Mouse (Mus musculus) kidney, adult 2 months (tissue): ENCODE measurements around the gene Agrp. TPM values are rescaled to one million over a fixed set of nuclear protein-coding genes. Genes with fewer than 3 reads are reported as not detected.

ENCODE experiments used
- DNase-seq: peaks from one replicate; pipeline ENCODE4 v3.0.0; 2021
- H3K27ac ChIP-seq: fragments of 200-500 bp; 2 replicates; pipeline ENCODE4 v1.5.1; 2012; ENCODE audit warnings: low read depth, low read length, control low read depth, inconsistent platforms; ENCODE audit not compliant: insufficient read depth
- H3K27me3 ChIP-seq: fragments of 200-500 bp; replicated peaks from 2 replicates; pipeline ENCODE4 v1.6.1; 2012; ENCODE audit warnings: mild to moderate bottlenecking, moderate library complexity, low read length, inconsistent platforms; ENCODE audit not compliant: control insufficient read depth, insufficient read depth
- H3K36me3 ChIP-seq: fragments of 200-500 bp; 2 replicates; pipeline ENCODE4 v1.6.1; 2012; ENCODE audit warnings: mild to moderate bottlenecking, moderate library complexity, low read length, inconsistent platforms; ENCODE audit not compliant: control insufficient read depth, insufficient read depth
- H3K4me1 ChIP-seq: fragments of 200-500 bp; 2 replicates; pipeline ENCODE4 v1.6.1; 2011; ENCODE audit warnings: low read length; ENCODE audit not compliant: control insufficient read depth, insufficient read depth
- H3K4me3 ChIP-seq: fragments of 200-500 bp; 2 replicates; pipeline ENCODE4 v1.5.1; 2011; ENCODE audit warnings: mild to moderate bottlenecking, low read depth, low read length, control low read depth; ENCODE audit not compliant: insufficient read depth
- CTCF ChIP-seq: fragments of 200-500 bp; conservative IDR thresholded peaks from 2 replicates; pipeline ENCODE4 v1.5.1; 2011; ENCODE audit warnings: low read depth, mild to moderate bottlenecking, control low read depth, low read length, moderate library complexity, mixed read lengths; ENCODE audit not compliant: insufficient read depth, insufficient read length
- POLR2A ChIP-seq: fragments of 200-500 bp; IDR thresholded peaks from one replicate; pipeline ENCODE4 v1.6.1; 2011; ENCODE audit warnings: low read depth, low read length, control low read depth
- WGBS: fragments of 180-500 bp; shearing (Covaris S2); methylation state at CpG from one replicate; pipeline ENCODE4 v1.1.7; 2018; 5-methylcytosine and 5-hydroxymethylcytosine counted together
- polyA plus RNA-seq: library from polyadenylated mRNA; depleted of rRNA; stranded (reverse); fragments of >200 nt; gene quantifications from 2 replicates; pipeline ENCODE4 v1.2.3, GENCODE M21; 2012

Agrp gene
- polyA plus RNA-seq, 1 experiment: 0.13 TPM

- Histone ChIP-seq H3K27me3 (no peaks in the 10 kb centered on the region), H3K27ac (no peak overlapping the region), H3K4me3 (peak overlapping the region; percentile 59), H3K36me3 (no peaks in the 10 kb centered on the region), H3K4me1 (peaks cover 7% of the 10 kb centered on the region; the same call in 1 of the 2 replicates)
- no peak for DNase-seq
- WGBS: 6% methylated on average over 11 of the region's 11 CpGs
- TF ChIP-seq CTCF (no peak), POLR2A (no peak)
These were observed 1.7 kb downstream of the Agrp start for GRCm38 (mm10) chr8:105635481-105635880.

GRCm38 (mm10) chr8:105634771-105635458, 2.3 kb downstream of the Agrp start:
- no peak for TF ChIP-seq POLR2A
- no peak for TF ChIP-seq CTCF
- peaks cover 7% of the 10 kb centered on the region; the same call in 1 of the 2 replicates for H3K4me1 ChIP-seq
- no peak for DNase-seq
- WGBS: 84% methylated on average over 2 of the region's 2 CpGs
- H3K36me3 ChIP-seq: no peaks in the 10 kb centered on the region
- H3K27ac ChIP-seq: no peak overlapping the region
- H3K4me3 ChIP-seq: no peak overlapping the region
- no peaks in the 10 kb centered on the region for H3K27me3 ChIP-seq

- WGBS: 89% methylated on average over 4 of the region's 4 CpGs
- Histone ChIP-seq H3K27ac (no peak overlapping the region), H3K4me3 (no peak overlapping the region), H3K4me1 (no peaks in the 10 kb centered on the region), H3K27me3 (no peaks in the 10 kb centered on the region), H3K36me3 (no peaks in the 10 kb centered on the region)
- DNase-seq: no peak
- TF ChIP-seq POLR2A: no peak
- TF ChIP-seq CTCF: no peak
These were observed 7.9 kb downstream of the Agrp start for GRCm38 (mm10) chr8:105629337-105629736.

DNA sequence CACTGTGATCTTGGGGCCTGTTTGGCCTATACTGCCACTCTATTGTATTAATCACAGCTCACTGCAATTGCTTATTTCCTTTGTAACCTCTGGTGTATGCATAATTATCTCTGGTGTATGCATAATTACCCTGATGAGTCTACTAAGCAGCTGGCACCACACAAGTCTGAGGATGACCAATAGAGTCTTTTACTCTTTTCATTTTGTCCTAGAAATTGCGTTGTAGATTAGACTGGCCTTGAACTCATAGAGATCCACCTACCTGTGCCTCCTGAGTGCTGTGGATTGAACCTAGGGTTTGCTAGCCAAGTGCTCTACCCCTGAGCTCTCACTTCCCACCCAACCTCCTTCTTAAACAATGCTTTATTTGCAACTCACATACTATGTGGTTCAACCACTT, 11.1 kb downstream of the Agrp start:
- Histone ChIP-seq H3K27ac (no peak overlapping the region), H3K4me3 (no peak overlapping the region), H3K27me3 (no peaks in the 10 kb centered on the region), H3K4me1 (0 out of 2 replicates have a peak, but pooled peaks cover 4% of the 10 kb centered on the region), H3K36me3 (no peaks in the 10 kb centered on the region; the same call in 1 of the 2 replicates)
- 86% methylated on average over 1 of the region's 1 CpGs for WGBS
- TF ChIP-seq POLR2A (no peak), CTCF (no peak)
- no peak for DNase-seq

DNA sequence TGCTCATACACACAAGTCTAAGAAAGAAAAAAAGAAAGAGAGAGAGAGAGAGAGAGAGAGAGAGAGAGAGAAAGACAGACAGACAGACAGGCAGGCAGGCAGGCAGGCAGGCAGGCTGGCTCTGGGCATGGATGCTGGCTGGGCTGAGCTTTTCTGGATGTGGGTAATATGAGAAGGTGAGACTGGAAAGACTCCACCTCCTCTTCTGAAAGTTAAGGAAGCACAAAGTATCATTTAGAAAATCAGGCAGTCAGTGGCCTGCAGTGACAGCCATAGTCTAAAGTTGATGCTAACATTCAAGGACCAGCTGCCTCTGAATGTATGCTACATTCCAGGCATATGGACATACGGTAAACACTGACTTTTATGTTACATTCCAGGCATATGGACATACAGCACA, 12.4 kb downstream of the Agrp start:
- WGBS: 50% methylated on average over 1 of the region's 1 CpGs
- DNase-seq: no peak
- Histone ChIP-seq H3K36me3 (peaks cover 1% of the 10 kb centered on the region; the same call in 1 of the 2 replicates), H3K27me3 (no peaks in the 10 kb centered on the region), H3K27ac (no peak overlapping the region), H3K4me3 (no peak overlapping the region), H3K4me1 (0 out of 2 replicates have a peak, but pooled peaks cover 4% of the 10 kb centered on the region)
- TF ChIP-seq POLR2A (no peak), CTCF (no peak)

DNA sequence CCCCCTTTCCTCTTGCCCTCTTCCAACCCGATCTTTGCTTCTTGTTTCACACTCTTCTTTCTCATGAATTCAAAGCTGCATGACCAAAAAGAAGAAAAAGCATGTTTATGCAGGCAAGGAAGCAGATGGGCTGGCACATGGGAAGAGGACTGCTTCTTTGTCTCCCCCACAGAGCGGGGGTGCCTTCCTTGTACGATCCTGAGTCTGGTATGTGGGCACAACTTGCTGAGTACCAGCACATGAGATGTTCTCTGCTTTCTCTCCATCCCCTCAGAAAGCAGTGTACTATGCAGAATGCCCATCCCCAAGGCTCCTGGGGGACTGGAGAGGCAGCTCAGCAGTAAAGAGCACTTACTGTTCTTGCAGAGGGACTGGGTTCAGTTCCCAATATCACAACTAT, 12.8 kb downstream of the Agrp start:
- 0 out of 2 replicates have a peak, but pooled peaks cover 4% of the 10 kb centered on the region for H3K4me1 ChIP-seq
- H3K4me3 ChIP-seq: no peak overlapping the region
- no peaks in the 10 kb centered on the region for H3K27me3 ChIP-seq
- DNase-seq: no peak
- H3K27ac ChIP-seq: no peak overlapping the region
- H3K36me3 ChIP-seq: peaks cover 1% of the 10 kb centered on the region; the same call in 1 of the 2 replicates
- 51% methylated on average over 3 of the region's 3 CpGs for WGBS
- TF ChIP-seq CTCF: no peak
- no peak for TF ChIP-seq POLR2A

- H3K27ac ChIP-seq: peak overlapping the region; percentile 32
- H3K27me3 ChIP-seq: no peaks in the 10 kb centered on the region
- peaks cover 1% of the 10 kb centered on the region; the same call in 1 of the 2 replicates for H3K36me3 ChIP-seq
- H3K4me1 ChIP-seq: 0 out of 2 replicates have a peak, but pooled peaks cover 4% of the 10 kb centered on the region
- 52% methylated on average over 7 of the region's 7 CpGs for WGBS
- H3K4me3 ChIP-seq: no peak overlapping the region
- TF ChIP-seq POLR2A: no peak
- TF ChIP-seq CTCF: no peak
- no peak for DNase-seq
These were observed 13.4 kb downstream of the Agrp start for GRCm38 (mm10) chr8:105623679-105624245.
